In genomic region chr1:170111651-170112226, GRCm38 (mm10) we compare ENCODE assay signal across 8 mouse cellular contexts. TPM values are rescaled to one million over a fixed set of nuclear protein-coding genes. Genes with fewer than 3 reads are reported as not detected.
A peak's percentile ranks its signal among the peaks of the same experiment; 100 is the strongest.
DNase-seq lines count a peak whose midpoint lies in the region; ATAC-seq and TF ChIP-seq lines count a peak whose summit lies in the region.

No protein-coding gene starts in this region.

- peak overlapping the region; percentile 73 for H3K9ac ChIP-seq in embryonic facial prominence, embryonic 14.5 days (ENCODE audit: low read depth, low read length)
- no peak overlapping the region for H3K9ac ChIP-seq in stomach, postnatal 0 days (ENCODE audit: low read length)

- H3K9me3 ChIP-seq in embryonic facial prominence, embryonic 14.5 days (ENCODE audit: control insufficient read depth, low read length) = no peaks in the 10 kb centered on the region
- H3K9me3 ChIP-seq in stomach, postnatal 0 days (ENCODE audit: control insufficient read depth, low read length) = no peaks in the 10 kb centered on the region

- H3K36me3 ChIP-seq in embryonic facial prominence, embryonic 14.5 days (ENCODE audit: control insufficient read depth, insufficient read depth, low read length) = no peaks in the 10 kb centered on the region
- H3K36me3 ChIP-seq in stomach, postnatal 0 days (ENCODE audit: control insufficient read depth, insufficient read depth, low read length) = no peaks in the 10 kb centered on the region

- peak overlapping the region; percentile 56 for H3K4me3 ChIP-seq in embryonic facial prominence, embryonic 14.5 days (ENCODE audit: low read depth, low read length)
- H3K4me3 ChIP-seq in stomach, postnatal 0 days (ENCODE audit: low read depth, low read length) = peak overlapping the region; percentile 8; the same call in 1 of the 2 replicates
- no peak overlapping the region for H3K4me3 ChIP-seq in layer of hippocampus, adult 2 months

- peak; percentile 14 for DNase-seq in gastrocnemius, postnatal 10 days
- no peak for DNase-seq in gastrocnemius, adult 8-10 months (ENCODE audit: low spot score in 2 of 2)
- DNase-seq in ovary, postnatal 10 days (ENCODE audit: low spot score) = peak; percentile 6
- no peak for DNase-seq in ovary, adult 18-20 months (ENCODE audit: low spot score)
- no peak for DNase-seq in embryonic facial prominence, embryonic 14.5 days (ENCODE audit: low spot score)
- no peak for DNase-seq in stomach, postnatal 0 days (ENCODE audit: low spot score)
- no peak for DNase-seq in right cerebral cortex, postnatal 4 days
- no peak for DNase-seq in layer of hippocampus, adult 2 months (ENCODE audit: low spot score in 2 of 2)

- no peak for TF ChIP-seq CTCF in stomach, postnatal 0 days (IDR thresholded peaks at IDR 0.05; ENCODE audit: low read depth)
- no peak for TF ChIP-seq CTCF in layer of hippocampus, adult 2 months (conservative IDR thresholded peaks at IDR 0.05)

- peak overlapping the region; percentile 70 for H3K4me2 ChIP-seq in embryonic facial prominence, embryonic 14.5 days (ENCODE audit: low read depth, low read length)
- H3K4me2 ChIP-seq in stomach, postnatal 0 days (replicated peaks; ENCODE audit: low read depth) = peak overlapping the region; percentile 53

- peaks cover 31% of the 10 kb centered on the region for H3K4me1 ChIP-seq in embryonic facial prominence, embryonic 14.5 days (ENCODE audit: control insufficient read depth, insufficient read depth, low read length)
- H3K4me1 ChIP-seq in stomach, postnatal 0 days (replicated peaks; ENCODE audit: control insufficient read depth, insufficient read depth) = no peaks in the 10 kb centered on the region

- no peaks in the 10 kb centered on the region for H3K27me3 ChIP-seq in embryonic facial prominence, embryonic 14.5 days (replicated peaks; ENCODE audit: control insufficient read depth, insufficient read depth, low read length)
- no peaks in the 10 kb centered on the region for H3K27me3 ChIP-seq in stomach, postnatal 0 days (ENCODE audit: control insufficient read depth, insufficient read depth, low read length)

- peak overlapping the region; percentile 99 for H3K27ac ChIP-seq in embryonic facial prominence, embryonic 14.5 days (replicated peaks; ENCODE audit: low read depth, low read length)
- peak overlapping the region; percentile 95 for H3K27ac ChIP-seq in stomach, postnatal 0 days (replicated peaks)
- H3K27ac ChIP-seq in layer of hippocampus, adult 2 months = no peak overlapping the region

- no peak for TF ChIP-seq EP300 in stomach, postnatal 0 days (optimal IDR thresholded peaks at IDR 0.05)

- WGBS in embryonic facial prominence, embryonic 14.5 days = 59% methylated on average over 16 of the region's 16 CpGs
- WGBS in stomach, postnatal 0 days = 67% methylated on average over 16 of the region's 16 CpGs

- no peak for ATAC-seq in embryonic facial prominence, embryonic 14.5 days (ENCODE audit: low read depth)
- ATAC-seq in stomach, postnatal 0 days (ENCODE audit: low FRiP score, low TSS enrichment) = peak; percentile 34; the same call in 1 of the 2 replicates

RNA-seq across cellular contexts. Expression of gene Ddr2, which starts 1.2 kb away (rescaled TPM):
- total RNA-seq in gastrocnemius, postnatal 10 days (2021) = 10 to 100 TPM; 43.9 to 49.8 TPM
- 10 to 100 TPM; 10.7 to 20.9 (median 16.8) TPM for total RNA-seq in gastrocnemius, adult 8-10 months (2022)
- polyA plus RNA-seq in embryonic facial prominence, embryonic 14.5 days (2014; fragmentation: Nextera tagmentation; extraction: Ambion mirVana) = 85.2 and 94.0 TPM in 2 replicates
- polyA plus RNA-seq in stomach, postnatal 0 days (2015; fragmentation: Nextera tagmentation; extraction: Ambion mirVana) = 22.9 and 25.8 TPM in 2 replicates
- total RNA-seq in layer of hippocampus, adult 2 months (2021) = 1 to 10 TPM; 4.7 to 5.0 TPM

Comparison
In these comparisons a context has a peak if more than half of its experiments do, and no peak if none do; other contexts are left out.
1. DNase-seq: peak in gastrocnemius, postnatal 10 days (single experiment) and ovary, postnatal 10 days (single experiment); none in gastrocnemius, adult 8-10 months (0 of 2), ovary, adult 18-20 months (single experiment), embryonic facial prominence, embryonic 14.5 days (single experiment), stomach, postnatal 0 days (single experiment), right cerebral cortex, postnatal 4 days (single experiment) and layer of hippocampus, adult 2 months (0 of 2).